Mouse (Mus musculus): ENCODE measurements around the gene Slc16a3.

Slc16a3 gene

GRCm38 (mm10) chr11:120948861-120949851 is 876 bp downstream of the Slc16a3 start:
- peak; percentile 59 for DNase-seq (ENCODE audit: low read depth, low spot score)

- no peak for DNase-seq (ENCODE audit: low read depth, low spot score)
These were observed 1.6 kb downstream of the Slc16a3 start for GRCm38 (mm10) chr11:120949863-120950262.

- DNase-seq (ENCODE audit: low read depth, low spot score), result peak; percentile 96
These were observed 2.3 kb downstream of the Slc16a3 start for GRCm38 (mm10) chr11:120950281-120951202.

- DNase-seq (ENCODE audit: low read depth, low spot score), result no peak
These were observed 3.0 kb downstream of the Slc16a3 start for GRCm38 (mm10) chr11:120951237-120951636.

GRCm38 (mm10) chr11:120951731-120952730 is 3.8 kb downstream of the Slc16a3 start:
- no peak for DNase-seq (ENCODE audit: low read depth, low spot score)

- no peak for DNase-seq (ENCODE audit: low read depth, low spot score)
These were observed 6.7 kb downstream of the Slc16a3 start for GRCm38 (mm10) chr11:120954936-120955335.

- no peak for DNase-seq (ENCODE audit: low read depth, low spot score)
These were observed 7.4 kb downstream of the Slc16a3 start for GRCm38 (mm10) chr11:120955701-120956100.

GRCm38 (mm10) chr11:120957052-120957451 is 8.8 kb downstream of the Slc16a3 start:
- no peak for DNase-seq (ENCODE audit: low read depth, low spot score)

GRCm38 (mm10) chr11:120957731-120958257 is 9.5 kb downstream of the Slc16a3 start:
- DNase-seq (ENCODE audit: low read depth, low spot score), result no peak

GRCm38 (mm10) chr11:120959066-120959465 is 10.8 kb downstream of the Slc16a3 start:
- DNase-seq (ENCODE audit: low read depth, low spot score), result no peak

- DNase-seq (ENCODE audit: low read depth, low spot score), result no peak
These were observed 11.3 kb downstream of the Slc16a3 start for GRCm38 (mm10) chr11:120959564-120959963.

GRCm38 (mm10) chr11:120960248-120960647 is 12.0 kb downstream of the Slc16a3 start:
- DNase-seq (ENCODE audit: low read depth, low spot score), result no peak

GRCm38 (mm10) chr11:120961594-120961993 is 13.3 kb downstream of the Slc16a3 start:
- DNase-seq (ENCODE audit: low read depth, low spot score), result no peak

GRCm38 (mm10) chr11:120962050-120962771 is 13.9 kb downstream of the Slc16a3 start:
- DNase-seq (ENCODE audit: low read depth, low spot score), result no peak

GRCm38 (mm10) chr11:120962909-120963308 is 14.6 kb downstream of the Slc16a3 start:
- no peak for DNase-seq (ENCODE audit: low read depth, low spot score)

- peak; percentile 46 for DNase-seq (ENCODE audit: low read depth, low spot score)
These were observed 16.2 kb downstream of the Slc16a3 start for GRCm38 (mm10) chr11:120964195-120965157.

GRCm38 (mm10) chr11:120965587-120965986 is 17.3 kb downstream of the Slc16a3 start:
- DNase-seq (ENCODE audit: low read depth, low spot score), result peak; percentile 66

- DNase-seq (ENCODE audit: low read depth, low spot score), result no peak
These were observed 21.5 kb downstream of the Slc16a3 start for GRCm38 (mm10) chr11:120969742-120970141.

- no peak for DNase-seq (ENCODE audit: low read depth, low spot score)
These were observed 23.0 kb downstream of the Slc16a3 start for GRCm38 (mm10) chr11:120971237-120971636.
